Mouse (Mus musculus) layer of hippocampus, adult 11-12 months (tissue): Measurements from ENCODE around the gene Krt18.
"Not testable (repeated sequence)": the region's sequence is repeated elsewhere in the genome, so short reads cannot be mapped to it uniquely, and the experiment has no call there.

Experiments used
- DNase-seq: peaks from one replicate; pipeline ENCODE4 v3.0.0; 2022; ENCODE audit warnings: low spot score

The Krt18 gene

GRCm38 (mm10) chr15:102065661-102066325, 37.8 kb downstream of the Krt18 start:
- DNase-seq, result peak; percentile 94

- no peak for DNase-seq
Measured at GRCm38 (mm10) chr15:102070476-102071467, 42.8 kb downstream of the Krt18 start.

- no peak for DNase-seq
Measured at GRCm38 (mm10) chr15:102072963-102073558, 45.1 kb downstream of the Krt18 start.

GRCm38 (mm10) chr15:102073559-102074069, 45.6 kb downstream of the Krt18 start, which contains the start of gene Eif4b:
Gene Eif4b (plus strand): TSS chr15:102073773.
- peak; percentile 99 for DNase-seq

- DNase-seq, result peak; percentile 62
Measured at GRCm38 (mm10) chr15:102074070-102074731, 46.2 kb downstream of the Krt18 start.

GRCm38 (mm10) chr15:102074876-102075585, 47.1 kb downstream of the Krt18 start:
- no peak for DNase-seq

GRCm38 (mm10) chr15:102077111-102077677, 49.2 kb downstream of the Krt18 start:
- DNase-seq, result no peak

- DNase-seq, result no peak
Measured at GRCm38 (mm10) chr15:102079221-102079620, 51.2 kb downstream of the Krt18 start.

GRCm38 (mm10) chr15:102079924-102080323, 51.9 kb downstream of the Krt18 start:
- DNase-seq, result not testable (repeated sequence)

- DNase-seq, result no peak
Measured at GRCm38 (mm10) chr15:102080429-102080828, 52.4 kb downstream of the Krt18 start.
